24 mouse cellular contexts compared by ENCODE assay signal in the genomic region with DNA sequence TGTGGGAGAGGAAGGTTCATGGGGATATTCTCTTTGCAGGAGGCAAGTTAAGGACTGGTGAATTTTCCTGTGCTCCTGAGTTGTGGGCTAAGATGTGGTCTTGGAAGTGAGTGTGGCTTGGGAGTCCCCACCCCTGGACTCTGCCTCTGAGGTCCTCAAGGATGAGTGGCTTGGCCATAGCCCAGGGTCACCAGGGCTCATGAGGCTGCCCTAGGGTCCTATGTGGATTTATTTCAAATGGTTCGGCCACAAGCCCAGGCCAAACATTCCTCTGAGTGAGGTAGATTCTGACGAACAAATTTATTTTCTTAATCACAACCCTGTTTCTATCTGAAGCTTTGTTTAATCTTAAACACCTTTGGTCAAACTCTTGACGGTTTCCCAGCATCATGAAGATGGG.
"Had no signal": no experiment of that assay in that cellular context is flagged by ENCODE, and none has a peak within 500 bp of the region (broad histone marks: within the 10 kb centered on the region; RNA-seq: fewer than 3 reads in every experiment).

No protein-coding gene starts in this region.

- H3K4me1 ChIP-seq: intestine, embryonic 15.5 days had no signal

- H3K9me3 ChIP-seq: heart, embryonic 13.5 days; heart, embryonic 15.5 days; hindbrain, embryonic 10.5 days; hindbrain, embryonic 12.5 days; intestine, embryonic 15.5 days; limb, embryonic 10.5 days; limb, embryonic 12.5 days; liver, embryonic 12.5 days had no signal

- H3K27ac ChIP-seq: gastrocnemius, adult 2 months; heart, adult 2 months; hindbrain, embryonic 10.5 days; hindbrain, embryonic 12.5 days; hindbrain, embryonic 14.5 days; intestine, embryonic 15.5 days; layer of hippocampus, adult 2 months; left cerebral cortex, adult 2 months; limb, embryonic 10.5 days; limb, embryonic 12.5 days; liver, embryonic 12.5 days; liver, embryonic 14.5 days had no signal

- H3K4me3 ChIP-seq: gastrocnemius, adult 2 months; heart, adult 2 months; heart, embryonic 13.5 days; heart, embryonic 15.5 days; hindbrain, embryonic 10.5 days; hindbrain, embryonic 12.5 days; intestine, embryonic 15.5 days; layer of hippocampus, adult 2 months; left cerebral cortex, adult 2 months; limb, embryonic 10.5 days; limb, embryonic 12.5 days; liver, embryonic 12.5 days had no signal

- DNase-seq: gastrocnemius, adult 2 months; gastrocnemius, postnatal 10 days; gastrocnemius, postnatal 25 days; heart, adult 2 months; heart, postnatal 14 days; heart, postnatal 4 days; kidney, adult 18-20 months; kidney, adult 8-10 months; kidney, postnatal 10 days; kidney, postnatal 25 days; kidney, postnatal 4 days; liver had no signal

- H3K36me3 ChIP-seq: heart, embryonic 13.5 days; heart, embryonic 15.5 days; hindbrain, embryonic 10.5 days; hindbrain, embryonic 12.5 days; intestine, embryonic 15.5 days; limb, embryonic 10.5 days; limb, embryonic 12.5 days; liver, embryonic 12.5 days had no signal

- H3K27me3 ChIP-seq: heart, embryonic 13.5 days; heart, embryonic 15.5 days; hindbrain, embryonic 12.5 days; intestine, embryonic 15.5 days; limb, embryonic 12.5 days; liver, embryonic 12.5 days had no signal
